Mouse (Mus musculus): ENCODE data around the gene Ccdc87. TPM values are rescaled to one million over a fixed set of nuclear protein-coding genes. Genes with fewer than 3 reads are reported as not detected.
A peak's percentile ranks its signal among the peaks of the same experiment; 100 is the strongest.

The Ccdc87 gene
- polyA plus RNA-seq, 1 experiment from 2014 or later: 0.51 TPM

DNA sequence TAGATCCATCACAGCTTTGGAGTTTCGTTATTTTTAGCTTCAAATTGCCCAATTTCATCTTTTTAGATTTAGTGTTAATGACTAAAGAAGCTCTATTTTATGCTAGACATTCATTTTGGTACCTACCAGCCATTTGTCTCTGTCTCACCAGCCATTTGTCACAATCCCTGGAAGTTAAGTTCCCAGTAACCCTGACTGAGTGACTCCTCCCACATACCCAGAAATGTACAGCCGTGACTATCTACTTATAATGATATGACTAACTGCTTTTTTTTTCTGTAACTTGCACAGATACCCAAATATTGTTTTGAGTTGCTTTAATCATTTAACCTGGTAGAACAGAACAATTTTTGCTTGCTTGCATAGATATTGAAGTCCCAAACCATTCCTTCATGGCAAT is 6.7 kb downstream of the Ccdc87 start:
- Histone ChIP-seq H3K27me3 (replicated peaks; ENCODE audit: insufficient read depth, low read length) (no peaks in the 10 kb centered on the region), H3K9me3 (ENCODE audit: low read length) (no peaks in the 10 kb centered on the region), H3K4me3 (ENCODE audit: low read depth, low read length) (no peak overlapping the region), H3K27ac (ENCODE audit: low read length) (no peak overlapping the region), H3K9ac (replicated peaks; ENCODE audit: low read depth) (no peak overlapping the region), H3K36me3 (ENCODE audit: insufficient read depth, low read length) (no peaks in the 10 kb centered on the region), H3K4me2 (replicated peaks; ENCODE audit: low read depth, low read length) (no peak overlapping the region), H3K4me1 (ENCODE audit: insufficient read depth, low read depth, low read length) (no peaks in the 10 kb centered on the region)
- no peak for TF ChIP-seq EP300 (IDR thresholded peaks at IDR 0.05)
- no peak for TF ChIP-seq CTCF (IDR thresholded peaks at IDR 0.05)
- 56% methylated on average over 2 of the region's 2 CpGs for WGBS
- ATAC-seq (no peak), DNase-seq (ENCODE audit: low spot score) (no peak)

DNA sequence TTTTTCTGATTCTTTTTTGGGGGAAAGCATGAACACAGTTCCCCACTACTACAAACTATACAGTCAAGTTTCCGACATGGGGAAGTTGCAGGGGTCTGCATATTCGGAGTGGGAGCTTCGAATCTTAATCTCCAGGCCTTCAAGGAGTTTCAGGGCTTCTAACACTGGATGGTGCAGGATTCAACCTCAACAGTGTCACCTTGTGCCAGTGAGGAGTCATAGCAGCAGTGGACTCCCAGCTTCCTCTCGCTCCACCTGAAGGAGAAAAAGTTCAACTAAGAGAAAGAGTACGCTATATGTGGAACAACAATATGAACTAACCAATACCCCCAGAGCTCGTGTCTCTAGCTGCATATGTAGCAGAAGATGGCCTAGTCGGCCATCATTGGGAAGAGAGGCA is 8.3 kb downstream of the Ccdc87 start:
- H3K27ac ChIP-seq (ENCODE audit: low read length): no peak overlapping the region
- H3K27me3 ChIP-seq (replicated peaks; ENCODE audit: insufficient read depth, low read length): no peaks in the 10 kb centered on the region
- no peaks in the 10 kb centered on the region for H3K9me3 ChIP-seq (ENCODE audit: low read length)
- H3K4me3 ChIP-seq (ENCODE audit: low read depth, low read length): no peak overlapping the region
- H3K9ac ChIP-seq (replicated peaks; ENCODE audit: low read depth): no peak overlapping the region
- no peak overlapping the region for H3K4me2 ChIP-seq (replicated peaks; ENCODE audit: low read depth, low read length)
- ATAC-seq: peak; percentile 49
- 25% methylated on average over 7 of the region's 7 CpGs for WGBS
- DNase-seq (ENCODE audit: low spot score): peak; percentile 64
- no peaks in the 10 kb centered on the region for H3K4me1 ChIP-seq (ENCODE audit: insufficient read depth, low read depth, low read length)
- H3K36me3 ChIP-seq (ENCODE audit: insufficient read depth, low read length): no peaks in the 10 kb centered on the region
- TF ChIP-seq CTCF (IDR thresholded peaks at IDR 0.05) (peak; percentile 78), EP300 (IDR thresholded peaks at IDR 0.05) (no peak)

DNA sequence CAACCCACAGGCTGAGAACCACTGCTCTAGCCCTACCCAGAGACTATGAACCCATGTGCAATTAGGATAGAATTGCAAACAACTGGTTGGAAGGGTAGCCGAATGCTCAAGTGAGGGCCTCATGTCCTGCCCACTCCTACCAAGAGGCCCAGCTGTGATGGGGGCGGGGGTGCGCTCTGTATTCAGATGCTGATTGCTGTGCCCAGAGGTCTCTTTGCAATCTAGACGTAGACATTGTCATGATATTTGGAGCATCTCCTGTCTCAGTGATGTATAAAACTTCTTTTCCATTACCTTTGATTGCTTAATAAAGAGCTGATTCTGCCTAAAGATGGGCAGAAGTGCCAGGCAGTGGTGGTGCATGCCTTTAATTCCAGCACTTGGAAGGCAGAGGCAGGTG is 10.6 kb downstream of the Ccdc87 start:
- H3K9me3 ChIP-seq (ENCODE audit: low read length): no peaks in the 10 kb centered on the region
- DNase-seq (ENCODE audit: low spot score): no peak
- no peak overlapping the region for H3K9ac ChIP-seq (replicated peaks; ENCODE audit: low read depth)
- no peak overlapping the region for H3K4me2 ChIP-seq (replicated peaks; ENCODE audit: low read depth, low read length)
- H3K36me3 ChIP-seq (ENCODE audit: insufficient read depth, low read length): no peaks in the 10 kb centered on the region
- H3K27me3 ChIP-seq (replicated peaks; ENCODE audit: insufficient read depth, low read length): no peaks in the 10 kb centered on the region
- no peak for ATAC-seq
- no peak overlapping the region for H3K27ac ChIP-seq (ENCODE audit: low read length)
- H3K4me3 ChIP-seq (ENCODE audit: low read depth, low read length): no peak overlapping the region
- WGBS: 66% methylated on average over 4 of the region's 4 CpGs
- no peaks in the 10 kb centered on the region for H3K4me1 ChIP-seq (ENCODE audit: insufficient read depth, low read depth, low read length)
- TF ChIP-seq CTCF (IDR thresholded peaks at IDR 0.05) (no peak), EP300 (IDR thresholded peaks at IDR 0.05) (no peak)

DNA sequence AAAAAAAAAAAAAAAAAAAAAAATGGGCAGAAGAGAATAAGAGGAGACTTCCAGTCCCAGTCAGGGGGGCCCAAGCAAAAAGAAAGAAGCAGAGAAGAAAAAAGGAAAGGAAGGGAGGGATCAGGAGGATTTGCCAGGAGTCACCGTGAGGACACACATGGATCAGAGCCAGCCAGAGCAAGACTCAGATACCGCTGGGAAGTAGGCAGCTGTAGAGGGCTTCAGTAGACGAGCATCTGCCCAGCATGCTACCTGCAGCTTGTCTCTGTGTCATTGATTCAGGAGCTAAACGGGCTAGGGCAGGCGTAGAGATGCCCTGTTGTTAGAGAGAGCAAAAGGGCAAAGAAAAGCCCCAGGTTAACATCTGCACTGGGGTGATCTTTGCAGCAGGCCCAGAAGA is 11.1 kb downstream of the Ccdc87 start:
- Histone ChIP-seq H3K4me1 (ENCODE audit: insufficient read depth, low read depth, low read length) (0 out of 2 replicates have a peak, but pooled peaks cover under 1% of the 10 kb centered on the region), H3K9me3 (ENCODE audit: low read length) (no peaks in the 10 kb centered on the region), H3K9ac (replicated peaks; ENCODE audit: low read depth) (no peak overlapping the region), H3K27me3 (replicated peaks; ENCODE audit: insufficient read depth, low read length) (no peaks in the 10 kb centered on the region), H3K4me3 (ENCODE audit: low read depth, low read length) (no peak overlapping the region), H3K4me2 (replicated peaks; ENCODE audit: low read depth, low read length) (no peak overlapping the region), H3K27ac (ENCODE audit: low read length) (no peak overlapping the region), H3K36me3 (ENCODE audit: insufficient read depth, low read length) (no peaks in the 10 kb centered on the region)
- WGBS: 47% methylated on average over 5 of the region's 5 CpGs
- no peak for ATAC-seq
- TF ChIP-seq CTCF (IDR thresholded peaks at IDR 0.05) (no peak), EP300 (IDR thresholded peaks at IDR 0.05) (no peak)
- no peak for DNase-seq (ENCODE audit: low spot score)

DNA sequence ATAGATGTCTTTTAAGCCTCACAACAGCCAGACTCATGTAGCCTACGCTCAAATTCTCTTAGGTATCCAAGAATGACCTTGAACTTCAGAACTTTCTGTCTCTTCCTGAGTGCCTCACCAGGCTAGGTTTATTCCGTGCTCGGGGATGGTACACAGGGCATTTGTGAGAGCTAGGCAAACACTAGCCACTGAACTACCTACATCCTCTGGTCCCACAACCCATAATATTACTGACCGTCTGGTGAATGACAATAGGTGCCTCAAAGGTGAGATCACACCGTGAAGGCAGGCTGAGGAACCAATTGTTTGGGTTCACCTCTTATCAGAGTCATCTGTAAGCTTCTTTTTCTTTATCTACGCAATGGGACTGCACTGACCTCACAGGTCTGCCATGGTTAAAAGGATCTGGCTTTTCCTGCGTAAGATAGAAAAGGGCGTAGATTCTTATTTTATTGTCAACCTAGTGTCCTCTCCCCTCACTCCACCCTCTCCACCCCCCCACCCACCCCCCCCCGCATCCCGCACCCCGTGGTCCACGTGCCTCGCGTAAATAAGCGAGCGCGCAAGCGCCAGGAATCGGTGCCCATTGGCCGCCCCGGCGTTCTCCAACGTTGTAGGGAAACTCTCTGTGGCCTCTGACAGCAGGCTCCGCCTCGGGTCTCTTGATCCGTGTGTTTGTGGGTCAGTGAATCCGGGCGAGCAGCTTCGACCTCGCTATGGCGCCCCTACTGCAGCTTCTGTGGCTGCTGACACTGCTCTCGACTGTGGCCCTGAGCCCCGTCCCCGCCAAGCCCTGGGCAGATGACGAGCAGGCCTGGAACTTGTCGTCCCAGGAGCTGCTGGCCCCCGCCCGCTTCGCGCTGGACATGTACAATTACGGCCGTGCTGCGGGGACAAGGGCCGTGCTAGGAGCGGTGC is 15.6 kb downstream of the Ccdc87 start, which contains the start of gene Ctsf:
Gene Ctsf, plus strand, starts transcription at position 579 of the 918 bp plus-strand sequence.
- Histone ChIP-seq H3K4me1 (ENCODE audit: insufficient read depth, low read depth, low read length) (0 out of 2 replicates have a peak, but pooled peaks cover 4% of the 10 kb centered on the region), H3K27me3 (replicated peaks; ENCODE audit: insufficient read depth, low read length) (no peaks in the 10 kb centered on the region), H3K36me3 (ENCODE audit: insufficient read depth, low read length) (no peaks in the 10 kb centered on the region), H3K9me3 (ENCODE audit: low read length) (no peaks in the 10 kb centered on the region), H3K27ac (ENCODE audit: low read length) (no peak within 1 kb of the TSS), H3K4me2 (replicated peaks; ENCODE audit: low read depth, low read length) (peak within 1 kb of the TSS; percentile 90), H3K4me3 (ENCODE audit: low read depth, low read length) (peak within 1 kb of the TSS; percentile 43), H3K9ac (replicated peaks; ENCODE audit: low read depth) (peak within 1 kb of the TSS; percentile 34)
- WGBS: 7% methylated on average over 44 of the region's 45 CpGs
- DNase-seq (ENCODE audit: low spot score): peak; percentile 86
- peak; percentile 92 for ATAC-seq
- TF ChIP-seq EP300 (IDR thresholded peaks at IDR 0.05): no peak
- peak; percentile 26 for TF ChIP-seq CTCF (IDR thresholded peaks at IDR 0.05)

DNA sequence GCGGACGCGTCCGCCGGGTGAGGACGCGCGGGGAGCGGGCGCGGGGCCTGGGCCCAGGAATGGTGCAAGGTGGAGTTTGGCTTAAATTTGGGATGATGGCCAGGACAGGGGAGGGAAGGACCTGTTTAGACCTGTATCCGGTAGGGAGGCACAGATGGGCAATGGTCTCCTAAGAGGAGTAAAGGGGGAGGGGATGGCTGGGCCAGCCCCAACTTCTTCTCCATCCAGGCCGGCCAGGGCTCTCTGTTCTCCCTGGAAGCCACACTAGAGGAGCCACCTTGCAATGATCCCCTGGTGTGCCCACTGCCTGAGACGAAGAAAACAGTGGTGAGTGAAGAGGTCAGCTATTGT is 16.3 kb downstream of the Ccdc87 start:
- no peaks in the 10 kb centered on the region for H3K27me3 ChIP-seq (replicated peaks; ENCODE audit: insufficient read depth, low read length)
- 3% methylated on average over 14 of the region's 14 CpGs for WGBS
- peak overlapping the region; percentile 90 for H3K4me2 ChIP-seq (replicated peaks; ENCODE audit: low read depth, low read length)
- H3K9me3 ChIP-seq (ENCODE audit: low read length): no peaks in the 10 kb centered on the region
- ATAC-seq (no peak), DNase-seq (ENCODE audit: low spot score) (no peak)
- no peak for TF ChIP-seq CTCF (IDR thresholded peaks at IDR 0.05)
- TF ChIP-seq EP300 (IDR thresholded peaks at IDR 0.05): no peak
- H3K4me1 ChIP-seq (ENCODE audit: insufficient read depth, low read depth, low read length): 0 out of 2 replicates have a peak, but pooled peaks cover 4% of the 10 kb centered on the region
- no peak overlapping the region for H3K27ac ChIP-seq (ENCODE audit: low read length)
- no peaks in the 10 kb centered on the region for H3K36me3 ChIP-seq (ENCODE audit: insufficient read depth, low read length)
- H3K9ac ChIP-seq (replicated peaks; ENCODE audit: low read depth): peak overlapping the region; percentile 34
- peak overlapping the region; percentile 43 for H3K4me3 ChIP-seq (ENCODE audit: low read depth, low read length)
